Mouse (Mus musculus) limb, embryonic 11.5 days (tissue): Measurements from ENCODE around the gene Zfp418. TPM values are rescaled to one million over a fixed set of nuclear protein-coding genes. Genes with fewer than 3 reads are reported as not detected.
"Not testable (repeated sequence)": the region's sequence is repeated elsewhere in the genome, so short reads cannot be mapped to it uniquely, and the experiment has no call there.

Experiments used
- ATAC-seq: fragments of 200-750 bp; cut with Nextera tagmentation; 2 replicates; pipeline ENCODE4 v1.8.0; 2017; ENCODE audit warnings: low read depth; ENCODE audit not compliant: insufficient number of reproducible peaks, low FRiP score, low TSS enrichment
- DNase-seq: peaks from one replicate; pipeline ENCODE4 v3.0.0-alpha.2; 2015; ENCODE audit warnings: low spot score
- H3K27ac ChIP-seq: fragments of 300-500 bp; sonication (generic); replicated peaks from 2 replicates; pipeline ENCODE4 v1.5.1; 2014; ENCODE audit warnings: low read depth, mild to moderate bottlenecking, low read length
- H3K27me3 ChIP-seq: fragments of 300-500 bp; sonication (generic); 2 replicates; pipeline ENCODE4 v1.6.1; 2014; ENCODE audit warnings: mild to moderate bottlenecking, low read length, mixed read lengths; ENCODE audit not compliant: control insufficient read depth, insufficient read depth
- H3K36me3 ChIP-seq: fragments of 300-500 bp; sonication (generic); 2 replicates; pipeline ENCODE4 v1.6.1; 2014; ENCODE audit warnings: mild to moderate bottlenecking, low read length, moderate library complexity, mixed read lengths; ENCODE audit not compliant: control insufficient read depth, insufficient read depth
- H3K4me1 ChIP-seq: fragments of 300-500 bp; sonication (generic); 2 replicates; pipeline ENCODE4 v1.6.1; 2014; ENCODE audit warnings: low read length, mixed read lengths; ENCODE audit not compliant: control insufficient read depth, insufficient read depth
- H3K4me2 ChIP-seq: fragments of 300-500 bp; sonication (generic); 2 replicates; pipeline ENCODE4 v1.6.1; 2014; ENCODE audit warnings: low read depth, mild to moderate bottlenecking, moderate library complexity; ENCODE audit not compliant: severe bottlenecking
- H3K4me3 ChIP-seq: fragments of 300-500 bp; sonication (generic); 2 replicates; pipeline ENCODE4 v1.5.1; 2014; ENCODE audit warnings: low read depth, low read length
- H3K9ac ChIP-seq: fragments of 300-500 bp; sonication (generic); 2 replicates; pipeline ENCODE4 v1.6.1; 2014; ENCODE audit warnings: mild to moderate bottlenecking, low read length
- H3K9me3 ChIP-seq: fragments of 300-500 bp; sonication (generic); 2 replicates; pipeline ENCODE4 v1.6.1; 2016; ENCODE audit warnings: low read length; ENCODE audit not compliant: control insufficient read depth
- WGBS: fragments of 180-500 bp; shearing (Covaris S2); extraction: QIAGEN DNeasy Blood & Tissue Kit; methylation state at CpG from one replicate; pipeline ENCODE4 v1.1.7; 2014; 5-methylcytosine and 5-hydroxymethylcytosine counted together
- polyA plus RNA-seq: library from polyadenylated mRNA; unstranded; fragments of >200 nt; fragmentation: Nextera tagmentation; extraction: Ambion mirVana; gene quantifications from 2 replicates; pipeline ENCODE4 v1.2.1, GENCODE M21; 2014

The Zfp418 gene
- polyA plus RNA-seq, 1 experiment from 2014 or later = 4.1 TPM

GRCm38 (mm10) chr7:7187417-7188190, 16.5 kb downstream of the Zfp418 start:
- peak overlapping the region; percentile 29; the same call in 1 of the 2 replicates for H3K4me2 ChIP-seq
- ATAC-seq (no peak; the same call in 1 of the 2 replicates), DNase-seq (no peak)
- H3K27me3 ChIP-seq = no peaks in the 10 kb centered on the region
- no peak overlapping the region for H3K27ac ChIP-seq
- no peaks in the 10 kb centered on the region; the same call in 1 of the 2 replicates for H3K36me3 ChIP-seq
- WGBS = 40% methylated on average over 13 of the region's 13 CpGs
- H3K9ac ChIP-seq = no peak overlapping the region
- no peaks in the 10 kb centered on the region for H3K4me1 ChIP-seq
- H3K4me3 ChIP-seq = peak overlapping the region; percentile 37
- no peaks in the 10 kb centered on the region for H3K9me3 ChIP-seq

DNA sequence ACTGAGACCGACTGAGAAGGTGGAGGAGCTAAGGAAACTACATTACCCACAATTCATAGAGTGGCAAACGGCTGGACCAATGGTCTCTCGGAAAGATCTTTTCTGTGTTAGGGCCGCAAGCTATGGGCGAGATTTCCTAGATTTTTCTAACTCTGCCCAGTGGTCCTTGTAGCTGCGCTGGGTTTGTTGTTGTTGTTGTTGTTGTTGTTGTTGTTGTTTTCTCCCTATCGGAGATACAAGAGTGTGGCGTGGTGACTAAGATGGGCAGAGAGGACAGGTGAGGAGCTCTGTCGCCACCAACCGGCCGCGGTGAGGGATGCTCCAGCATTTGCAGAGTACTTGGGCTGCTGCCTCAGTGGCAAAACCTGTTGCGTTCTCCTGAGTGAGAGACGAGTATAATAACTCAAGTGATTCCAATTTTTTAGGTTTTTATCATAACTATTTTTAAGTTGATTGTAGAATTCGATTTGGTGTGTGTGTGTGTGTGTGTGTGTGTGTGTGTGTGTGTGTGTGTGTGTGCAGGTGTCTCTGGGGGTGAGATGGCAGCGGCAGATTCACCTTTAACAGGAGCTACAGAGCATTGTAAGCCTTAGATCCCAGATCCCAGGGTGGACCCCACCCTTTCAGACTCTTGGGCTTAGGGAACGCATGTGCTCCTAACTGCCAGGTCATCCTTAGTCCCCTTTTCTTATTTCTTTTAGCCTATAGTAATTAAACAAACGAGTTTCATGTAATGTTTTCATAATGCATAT, 17.2 kb downstream of the Zfp418 start:
- DNase-seq = peak; percentile 76
- Histone ChIP-seq H3K27me3 (no peaks in the 10 kb centered on the region), H3K4me3 (peak overlapping the region; percentile 37), H3K27ac (no peak overlapping the region), H3K9ac (0 out of 2 replicates have a peak overlapping the region, but pooled peaks have one; percentile 45), H3K9me3 (no peaks in the 10 kb centered on the region), H3K4me1 (no peaks in the 10 kb centered on the region), H3K36me3 (no peaks in the 10 kb centered on the region; the same call in 1 of the 2 replicates), H3K4me2 (peak overlapping the region; percentile 29; the same call in 1 of the 2 replicates)
- ATAC-seq = peak; percentile 92
- 11% methylated on average over 18 of the region's 18 CpGs for WGBS

DNA sequence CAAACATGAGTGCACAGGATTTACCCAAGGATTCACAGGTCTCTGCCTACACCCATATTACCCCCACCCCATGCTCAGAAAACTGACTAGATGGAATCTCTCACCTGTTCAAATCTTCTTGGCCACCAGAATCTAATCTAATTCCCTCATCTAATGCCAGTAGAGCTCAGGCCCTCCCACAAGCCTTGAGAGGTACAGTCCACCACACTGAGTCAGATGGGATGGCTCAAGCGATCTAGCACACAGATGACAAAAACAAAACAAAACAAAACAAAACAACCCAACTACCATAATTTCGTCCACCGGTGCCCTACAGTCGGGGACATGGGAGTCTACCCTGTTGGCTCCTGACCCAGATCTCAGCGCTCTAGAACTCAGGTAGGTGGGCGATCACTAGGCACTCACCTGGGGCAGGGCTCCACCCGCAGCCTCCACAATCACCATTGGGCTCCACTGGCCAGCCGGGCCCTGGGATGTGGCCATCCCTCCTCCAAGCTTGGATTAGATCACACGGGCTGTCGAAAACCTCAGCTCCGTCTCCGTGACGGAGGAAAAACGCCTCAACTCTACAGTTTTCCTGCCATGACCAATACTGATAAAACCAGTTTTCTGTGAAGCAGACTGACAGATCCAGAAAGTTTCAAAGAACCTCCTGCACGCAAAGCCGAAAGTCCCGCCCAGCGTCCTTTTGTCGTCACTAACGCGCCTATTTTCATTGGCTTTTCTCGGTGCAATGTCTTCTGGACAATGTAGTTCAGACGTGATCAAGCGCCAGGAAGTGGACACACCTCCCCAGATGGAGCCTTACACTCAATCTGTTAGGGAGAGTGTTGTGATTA, 38.4 kb downstream of the Zfp418 start, which contains the start of gene Zfp772:
Zfp772 (minus strand) TSS at position 686 of the 839 bp plus-strand sequence.
- Histone ChIP-seq H3K4me3 (peak within 1 kb of the TSS; percentile 43), H3K9ac (0 out of 2 replicates have a peak within 1 kb of the TSS, but pooled peaks have one; percentile 22), H3K4me2 (peak within 1 kb of the TSS; percentile 47)
- not testable (repeated sequence) for H3K27ac ChIP-seq, H3K36me3 ChIP-seq, H3K27me3 ChIP-seq, H3K4me1 ChIP-seq, H3K9me3 ChIP-seq, ATAC-seq
- WGBS = under 1% methylated on average over 24 of the region's 24 CpGs
- peak; percentile 31 for DNase-seq

Other genes starting within 250 kb of the Zfp418 start
- gene Aurkc, start 176.0 kb upstream of the Zfp418 start, polyA plus RNA-seq = not detected in 2 replicates
- gene Zfp954, start 49.8 kb upstream of the Zfp418 start, polyA plus RNA-seq = 13.4 and 14.8 TPM in 2 replicates
- gene Zfp773, start 34.6 kb upstream of the Zfp418 start, polyA plus RNA-seq = 2.6 and 3.5 TPM in 2 replicates
- gene Zfp772, start 38.7 kb downstream of the Zfp418 start, polyA plus RNA-seq = 11.8 and 12.8 TPM in 2 replicates
- gene Vmn2r29, start 76.0 kb downstream of the Zfp418 start, polyA plus RNA-seq = 0.20 and 0.35 TPM in 2 replicates
- 2.5 and 2.6 TPM in 2 replicates for gene Gm45844, start 107.0 kb downstream of the Zfp418 start, polyA plus RNA-seq
- 28.5 and 29.8 TPM in 2 replicates for gene Clcn4, start 129.5 kb downstream of the Zfp418 start, polyA plus RNA-seq
- gene Vmn2r30, start 166.3 kb downstream of the Zfp418 start, polyA plus RNA-seq = not detected in 2 replicates
- gene Gm45783, start 203.2 kb downstream of the Zfp418 start, polyA plus RNA-seq = not detected in 2 replicates
- gene Vmn2r31, start 228.4 kb downstream of the Zfp418 start, polyA plus RNA-seq = not detected in 2 replicates